Mouse (Mus musculus): ENCODE measurements around the gene Meis2.
A peak's percentile ranks its signal among the peaks of the same experiment; 100 is the strongest.

Gene Meis2

DNA sequence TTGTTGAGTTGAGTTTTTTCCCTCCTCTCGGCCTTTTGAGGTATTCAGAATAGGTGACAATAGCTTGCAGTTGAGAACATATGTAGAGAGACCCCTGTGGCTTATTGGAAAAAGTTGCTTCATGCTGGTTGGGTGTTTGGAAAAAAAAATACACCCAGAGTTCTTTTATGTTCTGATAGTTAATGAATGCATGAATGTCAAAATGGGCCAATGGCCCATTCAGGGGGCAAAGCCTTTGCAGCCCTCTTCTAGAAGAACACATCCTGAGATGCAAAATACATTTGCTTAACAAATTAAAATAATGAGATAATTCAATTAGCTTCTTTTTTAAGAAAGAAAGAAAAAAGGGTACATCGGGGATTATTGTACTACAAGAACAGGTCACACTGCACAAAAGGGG is 69.2 kb downstream of the Meis2 start:
- no peak for DNase-seq

DNA sequence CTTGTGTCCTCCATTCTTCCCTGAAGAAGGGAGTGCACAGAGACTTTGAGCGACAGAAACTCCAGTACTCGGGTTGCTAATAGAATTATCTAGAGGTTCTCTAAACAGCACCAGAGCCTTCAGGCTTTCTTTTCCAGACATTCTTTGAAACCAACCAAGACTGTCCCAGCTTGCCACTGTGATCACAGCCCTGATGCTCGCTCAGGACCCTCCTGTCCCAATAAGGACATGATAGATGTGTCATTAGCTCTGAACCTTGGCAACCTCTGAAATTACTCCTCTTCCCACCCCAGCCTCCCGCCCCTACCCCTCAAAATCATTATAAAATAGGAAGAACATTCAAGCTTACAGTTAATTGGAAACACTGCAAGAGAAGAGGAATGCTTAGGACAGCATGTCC is 71.8 kb downstream of the Meis2 start:
- DNase-seq, result no peak

DNA sequence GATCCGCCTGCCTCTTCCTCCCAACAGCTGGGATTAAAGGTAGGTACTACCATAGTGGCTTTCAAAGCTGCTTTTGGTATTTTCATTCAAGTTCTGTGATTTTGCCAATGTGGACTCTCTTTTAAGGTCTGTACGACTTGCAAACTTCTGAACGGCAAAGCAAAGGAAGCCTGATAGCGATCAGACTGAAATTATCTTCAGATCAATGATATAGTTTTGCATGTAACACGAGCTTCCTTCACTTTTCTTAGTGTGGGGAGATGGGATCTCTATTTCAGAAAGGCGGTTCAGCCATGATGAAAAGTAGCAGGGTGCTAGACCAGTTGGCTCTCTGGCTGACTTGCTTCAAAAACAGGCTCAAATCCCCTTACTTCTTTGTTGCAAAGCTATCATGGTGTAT is 76.4 kb downstream of the Meis2 start:
- DNase-seq, result no peak

GRCm38 (mm10) chr2:115988448-115988847 is 77.2 kb downstream of the Meis2 start:
- DNase-seq, result no peak

GRCm38 (mm10) chr2:115984952-115985351 is 80.7 kb downstream of the Meis2 start:
- no peak for DNase-seq

GRCm38 (mm10) chr2:115984487-115984886 is 81.2 kb downstream of the Meis2 start:
- DNase-seq, result no peak

DNA sequence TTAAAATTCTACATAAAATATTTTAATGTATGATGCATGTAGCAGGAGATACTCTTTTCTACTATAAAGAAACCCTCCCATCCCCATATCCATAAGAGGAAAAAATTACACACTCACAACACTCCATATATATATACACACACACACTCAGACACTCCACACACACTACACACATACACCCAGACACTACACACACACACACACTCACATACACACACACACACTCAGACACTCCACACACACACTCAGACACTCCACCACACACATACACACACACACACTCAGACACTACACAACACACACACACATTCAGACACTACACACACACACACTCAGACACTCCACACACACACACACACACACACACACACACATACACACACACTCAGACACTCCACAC is 85.1 kb downstream of the Meis2 start:
- no peak for DNase-seq

- peak; percentile 18 to 39 for DNase-seq
These were observed 85.8 kb downstream of the Meis2 start for GRCm38 (mm10) chr2:115979683-115980476.

- no peak for DNase-seq
These were observed 87.0 kb downstream of the Meis2 start for GRCm38 (mm10) chr2:115978666-115979065.

DNA sequence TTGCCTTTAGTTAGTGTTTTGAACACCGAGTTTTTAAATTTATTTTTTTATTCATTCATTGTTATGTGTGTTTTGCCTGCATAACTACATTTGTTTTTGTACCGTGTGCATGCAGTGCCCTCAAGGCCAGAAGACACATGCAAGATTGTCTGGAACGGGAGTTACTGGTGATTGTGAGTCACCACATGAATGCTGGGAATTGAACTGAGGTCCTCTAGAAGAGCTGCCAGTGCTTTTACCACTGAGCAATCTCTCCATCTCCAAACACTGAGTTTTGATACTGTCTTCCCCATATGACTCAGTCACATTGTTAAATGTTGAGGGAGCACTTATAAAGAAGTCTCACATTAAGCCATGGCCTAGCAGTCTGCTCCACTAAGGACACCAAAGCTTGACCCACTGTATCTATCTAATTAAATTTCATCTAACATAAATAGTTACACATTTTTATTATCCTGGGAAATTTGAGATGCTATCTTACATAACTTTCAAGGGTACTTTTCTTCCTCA is 94.3 kb downstream of the Meis2 start:
- DNase-seq, result no peak

DNA sequence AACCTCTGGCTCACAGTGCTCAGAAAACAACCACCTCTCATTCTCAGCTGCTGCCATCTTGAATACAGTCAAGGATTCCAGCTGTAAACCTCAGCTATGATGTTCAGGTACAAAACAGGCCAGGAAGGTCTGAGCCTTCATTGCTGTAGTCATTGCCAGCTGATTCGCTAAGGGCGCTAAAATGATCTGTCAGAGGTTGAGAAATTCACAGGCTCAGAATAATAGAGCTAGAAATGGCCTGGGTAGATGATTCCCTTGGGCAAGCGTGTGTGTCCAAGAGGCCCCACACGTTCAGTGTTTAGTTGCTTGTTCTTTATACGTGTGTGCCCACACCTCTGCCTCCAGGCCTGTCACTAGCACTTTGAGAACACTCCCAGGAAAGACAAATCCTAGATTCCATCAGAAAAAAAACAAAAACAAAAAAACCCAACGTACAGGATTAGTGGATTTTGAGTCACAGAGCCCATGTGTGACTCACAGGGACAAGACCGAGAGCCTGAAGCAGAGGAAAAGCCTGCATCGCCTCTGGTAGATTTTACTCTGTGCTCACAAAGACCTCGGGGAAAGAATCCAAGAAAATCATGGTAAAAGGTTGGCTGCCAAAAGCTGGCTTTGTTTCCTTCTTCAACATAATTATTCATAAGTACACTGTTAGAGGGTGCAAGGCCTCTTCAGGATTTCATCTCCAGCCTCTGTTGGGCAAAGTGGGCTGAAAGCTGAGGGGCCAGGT is 95.4 kb downstream of the Meis2 start:
- no peak for DNase-seq

GRCm38 (mm10) chr2:115969201-115969600 is 96.4 kb downstream of the Meis2 start:
- DNase-seq, result no peak

DNA sequence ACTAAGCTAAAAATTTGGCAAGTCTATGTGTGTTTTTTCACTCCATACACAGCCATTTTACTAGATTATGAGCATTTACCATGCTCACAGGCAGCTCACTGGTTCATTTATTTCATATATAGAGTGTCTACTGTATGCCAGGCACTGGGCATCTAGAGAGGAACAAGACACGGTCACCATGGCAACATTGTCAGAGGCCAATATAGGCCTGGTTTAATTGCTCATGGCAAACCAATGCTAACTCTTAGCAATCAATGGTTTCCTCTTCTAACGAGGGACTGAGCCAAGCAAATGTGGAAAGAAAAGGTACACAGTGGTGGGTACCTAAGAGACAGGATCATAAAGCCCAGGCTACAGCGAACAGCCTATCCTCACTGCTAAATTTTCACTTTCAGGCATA is 100.7 kb downstream of the Meis2 start:
- DNase-seq, result no peak

GRCm38 (mm10) chr2:115963293-115963835 is 102.3 kb downstream of the Meis2 start:
- no peak for DNase-seq

DNA sequence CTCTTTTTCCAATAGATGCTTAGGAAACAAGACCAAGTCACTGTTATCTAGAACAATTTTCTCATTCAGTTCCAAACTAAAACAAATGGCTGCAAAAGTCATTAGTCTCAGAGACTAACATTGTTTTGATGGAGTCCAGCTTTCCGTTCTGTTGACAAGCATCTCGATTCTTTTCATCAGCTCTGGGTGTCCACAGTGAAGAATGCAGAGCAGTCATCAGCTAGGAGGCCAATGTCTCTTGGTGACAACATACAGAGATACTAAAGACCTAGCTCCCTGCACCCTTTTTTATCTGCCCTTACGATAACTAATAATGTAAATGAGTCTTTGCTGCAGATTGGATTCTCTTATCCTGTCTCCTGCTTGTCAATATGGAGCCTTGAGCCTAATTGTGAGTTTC is 102.9 kb downstream of the Meis2 start:
- no peak for DNase-seq

DNA sequence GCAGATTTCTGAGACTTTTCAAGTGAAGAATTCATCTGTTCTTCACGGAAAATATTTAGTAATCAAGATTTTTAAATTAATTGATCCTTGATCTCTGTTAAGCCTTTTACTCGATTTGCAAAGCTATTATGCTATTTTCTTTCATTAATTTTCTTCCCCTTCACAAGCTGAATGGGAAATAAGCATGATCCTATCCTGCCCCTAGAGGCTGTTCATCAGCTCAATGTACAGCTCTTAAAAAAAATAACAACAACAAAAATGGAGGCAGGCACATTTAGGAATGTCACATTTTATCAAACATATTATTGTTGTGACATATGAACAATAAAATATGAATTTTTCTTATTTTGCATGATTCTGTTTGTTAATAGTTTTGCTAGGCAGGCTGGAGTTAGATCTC is 103.5 kb downstream of the Meis2 start:
- DNase-seq, result no peak

DNA sequence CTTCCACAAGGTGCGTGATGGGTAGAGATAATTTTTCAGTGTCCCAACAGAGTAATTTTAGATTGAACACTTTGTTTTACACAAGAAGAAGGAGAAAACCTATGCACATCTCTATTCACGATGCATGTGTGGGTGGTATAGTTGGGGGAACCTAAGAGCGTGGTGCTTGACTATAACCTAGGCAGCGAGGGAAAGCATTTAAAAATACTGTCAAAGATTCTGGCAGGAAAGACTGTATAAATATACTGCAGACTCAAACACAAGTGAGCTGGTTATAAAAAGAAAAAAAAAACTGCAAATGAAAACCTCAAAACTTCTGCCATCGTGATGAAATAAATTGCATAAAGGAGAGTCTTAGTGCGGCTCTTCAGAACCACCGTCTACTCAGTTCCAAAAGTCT is 105.0 kb downstream of the Meis2 start:
- DNase-seq, result no peak

GRCm38 (mm10) chr2:115956786-115957185 is 108.9 kb downstream of the Meis2 start:
- no peak for DNase-seq

- DNase-seq, result no peak
These were observed 115.0 kb downstream of the Meis2 start for GRCm38 (mm10) chr2:115950645-115951044.

GRCm38 (mm10) chr2:115948630-115949426 is 116.8 kb downstream of the Meis2 start:
- no peak for DNase-seq

DNA sequence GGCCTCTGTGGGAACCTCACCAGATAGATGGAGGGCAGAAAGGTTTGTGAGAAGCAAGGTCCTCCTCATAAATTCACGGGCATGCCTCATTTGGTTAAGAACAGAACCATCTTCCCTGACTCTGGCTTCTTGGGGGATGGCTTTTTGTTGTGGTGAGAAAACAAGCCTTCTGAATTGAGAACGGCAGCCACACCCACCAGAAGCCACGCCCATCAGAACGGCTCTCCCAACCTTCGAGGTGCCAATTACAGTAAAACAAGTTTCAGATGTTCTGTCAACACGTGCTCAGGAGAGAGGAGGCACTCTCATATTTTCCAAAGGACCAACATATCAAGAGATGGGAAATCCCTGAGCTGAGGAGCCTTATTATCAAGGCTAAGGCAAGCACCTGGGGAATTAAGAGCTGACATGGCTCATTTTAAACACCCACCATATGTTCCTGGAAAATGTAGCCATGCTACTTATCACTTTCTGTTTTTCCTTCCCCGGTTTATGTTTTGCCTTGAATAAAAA is 117.9 kb downstream of the Meis2 start:
- DNase-seq, result no peak

GRCm38 (mm10) chr2:115943044-115943443 is 122.6 kb downstream of the Meis2 start:
- no peak for DNase-seq

- DNase-seq, result no peak
These were observed 125.8 kb downstream of the Meis2 start for GRCm38 (mm10) chr2:115939849-115940248.

Data from kidney, postnatal 25 days (tissue).